Mouse (Mus musculus) spleen, adult 2 months (tissue): ENCODE data around the gene Ppif. TPM values are rescaled to one million over a fixed set of nuclear protein-coding genes. Genes with fewer than 3 reads are reported as not detected.

Experiments used
- DNase-seq, 2 experiments: peaks; one replicate each; pipeline versions ENCODE4 v3.0.0 to v3.0.0-alpha.2; 2012 to 2021; ENCODE audit warnings: low spot score in 2 of 2, low read depth in 1 of 2
- H3K27ac ChIP-seq: fragments of 200-500 bp; 2 replicates; pipeline ENCODE4 v1.5.1; 2012; ENCODE audit warnings: low read length, inconsistent platforms; ENCODE audit not compliant: insufficient read depth
- H3K27me3 ChIP-seq: fragments of 200-500 bp; 2 replicates; pipeline ENCODE4 v1.6.1; 2012; ENCODE audit warnings: mild to moderate bottlenecking, moderate library complexity, low read length, inconsistent platforms; ENCODE audit not compliant: control insufficient read depth, insufficient read depth
- H3K36me3 ChIP-seq: fragments of 200-500 bp; 2 replicates; pipeline ENCODE4 v1.6.1; 2012; ENCODE audit warnings: mild to moderate bottlenecking, low read length, inconsistent platforms; ENCODE audit not compliant: control insufficient read depth, insufficient read depth
- H3K4me1 ChIP-seq: fragments of 200-500 bp; 2 replicates; pipeline ENCODE4 v1.6.1; 2011; ENCODE audit warnings: inconsistent platforms; ENCODE audit not compliant: control insufficient read depth, insufficient read depth, insufficient read length
- H3K4me3 ChIP-seq: fragments of 200-500 bp; 2 replicates; pipeline ENCODE4 v1.5.1; 2011; ENCODE audit warnings: mild to moderate bottlenecking, inconsistent platforms; ENCODE audit not compliant: insufficient read depth, insufficient read length; ENCODE audit errors: extremely low read depth
- CTCF ChIP-seq: fragments of 200-500 bp; IDR thresholded peaks from 2 replicates; pipeline ENCODE4 v1.5.1; 2011; ENCODE audit warnings: mild to moderate bottlenecking, inconsistent platforms; ENCODE audit not compliant: insufficient read depth, insufficient read length, insufficient replicate concordance; ENCODE audit errors: extremely low read depth
- POLR2A ChIP-seq: fragments of 200-500 bp; IDR thresholded peaks from 2 replicates; pipeline ENCODE4 v1.6.1; 2011; ENCODE audit warnings: low read depth, low read length, inconsistent platforms
- WGBS: fragments of 180-500 bp; shearing (Covaris S2); methylation state at CpG from one replicate; pipeline ENCODE4 v1.1.7; 2018; 5-methylcytosine and 5-hydroxymethylcytosine counted together
- polyA plus RNA-seq: library from polyadenylated mRNA; depleted of rRNA; stranded (reverse); fragments of >200 nt; gene quantifications from 2 replicates; pipeline ENCODE4 v1.2.3, GENCODE M21; 2012

The Ppif gene
- polyA plus RNA-seq, 1 experiment = 50.4 TPM

DNA sequence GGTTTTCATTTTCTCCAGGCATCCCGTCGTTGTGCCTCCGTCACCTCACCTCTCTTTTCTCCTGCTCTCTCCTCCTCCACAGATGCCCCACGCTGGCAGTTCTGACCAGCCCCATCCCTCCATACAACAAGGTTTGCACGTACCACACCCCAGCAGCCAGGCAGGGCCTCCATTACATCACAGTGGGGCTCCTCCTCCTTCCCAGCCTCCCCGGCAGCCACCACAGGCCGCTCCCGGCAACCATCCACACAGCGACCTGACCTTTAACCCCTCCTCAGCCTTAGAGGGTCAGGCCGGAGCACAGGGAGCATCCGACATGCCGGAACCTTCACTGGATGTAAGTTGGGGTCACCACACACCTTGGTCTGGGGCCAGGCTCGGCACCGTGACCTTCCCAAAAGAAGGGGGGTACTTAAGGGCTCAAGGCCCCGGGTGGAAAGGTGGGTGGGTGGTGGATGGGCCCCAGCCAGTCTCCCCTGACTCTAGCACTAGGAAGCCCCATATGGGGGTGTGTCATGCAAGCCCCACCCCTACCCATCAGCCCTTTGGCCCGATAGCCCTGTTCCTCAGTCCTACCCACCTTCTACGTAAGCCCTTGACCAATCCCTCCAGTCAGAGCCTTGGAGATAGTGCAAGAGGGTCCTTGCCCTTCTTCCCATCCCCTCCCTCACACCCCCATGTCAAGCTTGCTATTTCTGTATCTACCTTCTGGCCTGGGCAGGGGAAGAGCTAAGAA is 32.6 kb upstream of the Ppif start:
- 93% methylated on average over 17 of the region's 17 CpGs for WGBS
- H3K36me3 ChIP-seq = peaks cover 62% of the 10 kb centered on the region
- TF ChIP-seq POLR2A (no peak), CTCF (no peak)

DNA sequence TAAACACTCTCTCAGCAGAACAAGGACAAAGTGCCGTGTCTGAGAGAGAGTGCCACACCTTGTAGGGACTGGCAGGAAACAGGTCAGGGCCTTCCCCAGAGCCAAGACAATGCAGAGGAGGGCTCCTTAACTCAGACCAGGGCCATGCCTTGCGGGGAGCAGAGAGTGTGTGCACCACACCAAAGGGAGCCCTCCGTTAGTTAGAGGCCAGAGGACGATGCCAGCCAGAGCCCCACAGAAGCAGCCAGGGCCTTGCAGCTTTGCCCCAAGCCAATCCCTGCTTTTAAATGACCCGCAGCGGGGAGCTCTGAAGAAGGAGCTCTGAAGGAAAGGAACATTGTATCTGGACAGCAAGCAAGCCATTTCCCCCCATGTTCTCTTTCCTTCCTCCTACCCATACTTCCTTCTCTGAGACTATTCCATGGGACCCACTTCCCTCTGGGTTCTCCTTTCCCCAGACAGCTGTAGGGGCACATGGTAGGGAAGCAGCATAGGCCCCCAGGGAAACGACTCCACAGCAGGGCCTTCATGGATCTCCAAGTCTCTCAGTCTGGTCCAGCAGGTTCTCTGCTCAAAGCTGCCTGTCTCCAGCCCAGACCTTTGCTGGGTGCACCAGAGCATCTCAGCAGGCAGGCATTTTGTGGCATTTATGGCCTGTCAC is 30.2 kb upstream of the Ppif start:
- no peak overlapping the region for H3K27ac ChIP-seq
- no peak for DNase-seq
- H3K4me3 ChIP-seq = no peak overlapping the region
- 84% methylated on average over 7 of the region's 7 CpGs for WGBS
- peaks cover 49% of the 10 kb centered on the region for H3K36me3 ChIP-seq
- TF ChIP-seq POLR2A = no peak
- TF ChIP-seq CTCF = no peak
- no peaks in the 10 kb centered on the region for H3K4me1 ChIP-seq
- no peaks in the 10 kb centered on the region for H3K27me3 ChIP-seq

More for the DNA sequence above, 32.6 kb upstream of the Ppif start:
- no peak for DNase-seq
- no peak overlapping the region for H3K4me3 ChIP-seq
- H3K27ac ChIP-seq = no peak overlapping the region
- H3K27me3 ChIP-seq = no peaks in the 10 kb centered on the region
- H3K4me1 ChIP-seq = no peaks in the 10 kb centered on the region

DNA sequence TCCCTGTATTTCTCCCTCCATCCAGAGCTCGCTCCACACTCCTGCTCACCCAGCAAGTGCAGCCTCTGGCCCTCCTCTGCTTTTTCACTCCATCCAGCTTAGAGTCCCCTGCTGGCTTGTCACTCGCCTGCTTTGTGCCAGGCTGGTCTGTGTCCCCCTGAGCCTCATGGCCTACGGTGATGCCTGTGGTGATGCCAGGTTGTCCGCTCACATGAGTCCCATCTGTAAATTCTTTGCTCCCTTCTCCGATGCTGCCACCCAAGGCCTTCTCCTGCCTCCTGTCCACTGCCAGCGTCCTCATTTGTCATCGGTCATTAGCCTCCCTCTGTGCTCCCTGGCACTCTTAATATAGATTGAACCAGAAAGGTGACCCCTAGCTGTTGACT is 29.7 kb upstream of the Ppif start:
- peaks cover 46% of the 10 kb centered on the region for H3K36me3 ChIP-seq
- no peaks in the 10 kb centered on the region for H3K27me3 ChIP-seq
- no peak for TF ChIP-seq POLR2A
- no peak for TF ChIP-seq CTCF
- H3K4me1 ChIP-seq = no peaks in the 10 kb centered on the region
- H3K4me3 ChIP-seq = no peak overlapping the region
- DNase-seq = no peak
- H3K27ac ChIP-seq = no peak overlapping the region
- 97% methylated on average over 7 of the region's 7 CpGs for WGBS

DNA sequence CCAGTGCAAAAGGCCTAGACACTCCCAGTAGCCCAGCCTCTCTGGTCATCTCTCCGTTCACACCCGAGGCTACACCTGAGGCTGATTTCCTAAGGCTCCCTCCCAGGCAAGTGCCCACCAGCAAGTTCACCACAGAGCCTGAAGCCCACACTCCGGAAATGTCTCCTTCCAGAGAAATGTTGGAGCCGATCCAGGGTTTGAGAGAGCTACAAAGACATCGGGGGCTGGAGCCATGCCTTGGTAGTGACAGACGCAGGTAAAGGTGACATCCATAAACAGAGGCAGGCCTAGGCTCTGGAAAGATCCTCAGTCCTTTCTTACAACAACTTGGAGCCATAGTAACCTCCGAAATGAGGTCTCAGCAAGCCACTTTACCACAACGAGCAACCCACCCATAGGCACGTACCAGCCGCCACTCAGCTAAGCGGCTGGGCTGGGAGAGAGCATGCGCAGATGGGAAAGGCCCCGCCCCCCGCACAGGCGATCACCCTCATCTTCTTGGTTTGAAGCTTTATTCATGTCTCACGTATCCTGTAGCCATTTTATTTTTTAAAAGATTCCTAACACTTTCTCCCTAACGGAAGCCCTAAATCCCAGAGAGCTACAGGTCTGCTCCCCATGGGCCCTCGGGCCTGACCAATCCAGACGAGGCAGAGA is 28.5 kb upstream of the Ppif start:
- Histone ChIP-seq H3K4me1 (no peaks in the 10 kb centered on the region), H3K36me3 (peaks cover 38% of the 10 kb centered on the region), H3K27me3 (no peaks in the 10 kb centered on the region), H3K4me3 (no peak overlapping the region), H3K27ac (no peak overlapping the region)
- 90% methylated on average over 19 of the region's 19 CpGs for WGBS
- no peak for TF ChIP-seq CTCF
- TF ChIP-seq POLR2A = no peak
- no peak for DNase-seq

DNA sequence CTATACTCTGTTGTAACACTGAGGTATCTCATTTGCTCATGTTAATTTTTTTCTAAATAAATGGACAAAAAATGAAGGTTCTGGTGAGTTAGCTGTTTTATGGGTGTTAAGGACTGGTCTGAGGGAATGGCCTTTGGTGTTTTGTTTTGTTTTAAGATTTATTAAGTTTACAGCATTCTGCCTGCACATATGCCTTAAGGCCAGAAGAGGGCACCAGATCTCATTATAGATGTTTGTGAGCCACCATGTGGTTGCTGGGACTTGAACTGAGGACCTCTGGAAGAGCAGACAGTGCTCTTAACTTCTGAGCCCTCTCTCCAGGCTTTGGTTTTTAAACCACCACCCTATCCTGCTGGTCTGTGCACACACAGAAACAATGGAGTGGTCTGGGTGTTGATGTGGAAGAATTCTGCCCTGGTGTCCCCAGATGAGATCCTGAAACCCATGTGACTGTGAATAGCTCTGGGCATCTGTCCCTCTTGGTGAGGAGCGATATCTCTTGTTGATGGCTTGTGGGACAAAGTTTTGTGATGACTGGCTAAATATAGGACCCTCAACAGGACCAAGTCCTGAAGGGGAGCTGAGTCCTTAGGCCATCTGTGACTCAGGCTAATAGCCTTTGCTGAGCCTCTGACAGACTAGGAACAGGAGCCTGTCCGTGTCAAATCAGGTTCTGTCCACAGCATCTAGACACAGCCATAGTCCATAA is 27.1 kb upstream of the Ppif start:
- H3K36me3 ChIP-seq = peaks cover 28% of the 10 kb centered on the region
- TF ChIP-seq CTCF (no peak), POLR2A (no peak)
- H3K27ac ChIP-seq = no peak overlapping the region
- DNase-seq = no peak
- no peaks in the 10 kb centered on the region for H3K27me3 ChIP-seq
- H3K4me1 ChIP-seq = no peaks in the 10 kb centered on the region
- H3K4me3 ChIP-seq = no peak overlapping the region
- 92% methylated on average over 2 of the region's 2 CpGs for WGBS

DNA sequence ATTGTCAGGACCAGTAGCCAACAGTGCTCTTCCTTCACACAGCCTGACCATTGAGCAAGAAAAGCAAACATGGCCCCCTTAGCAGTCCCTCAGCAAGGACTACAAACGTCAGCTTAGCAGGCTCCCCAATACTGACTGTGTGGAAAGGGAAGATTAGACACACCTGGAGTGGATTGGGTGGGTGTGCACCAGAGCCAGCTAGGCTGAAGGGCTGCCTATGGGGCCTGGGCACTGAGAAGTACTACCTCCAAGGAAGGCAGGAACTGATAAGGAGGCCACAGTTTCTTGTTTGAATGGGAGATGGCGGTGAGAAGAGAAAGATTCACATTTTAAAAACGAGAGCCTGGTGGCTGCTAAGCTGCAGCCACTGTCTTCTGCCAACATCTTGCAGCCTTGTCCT is 26.4 kb upstream of the Ppif start:
- TF ChIP-seq POLR2A (no peak), CTCF (no peak)
- Histone ChIP-seq H3K27me3 (no peaks in the 10 kb centered on the region), H3K4me1 (no peaks in the 10 kb centered on the region), H3K4me3 (no peak overlapping the region), H3K36me3 (peaks cover 23% of the 10 kb centered on the region), H3K27ac (no peak overlapping the region)
- DNase-seq = no peak
- 66% methylated on average over 3 of the region's 3 CpGs for WGBS
